ENCODE assay signal across 13 mouse cellular contexts in genomic region chr16:58496791-58497190, GRCm38 (mm10). TPM values are rescaled to one million over a fixed set of nuclear protein-coding genes. Genes with fewer than 3 reads are reported as not detected.
DNase-seq lines count a peak whose midpoint lies in the region; ATAC-seq and TF ChIP-seq lines count a peak whose summit lies in the region.
"Had no signal": no experiment of that assay in that cellular context is flagged by ENCODE, and none has a peak within 500 bp of the region (broad histone marks: within the 10 kb centered on the region; RNA-seq: fewer than 3 reads in every experiment).

No protein-coding gene starts in this region.

- no peak for ATAC-seq in heart, embryonic 12.5 days (ENCODE audit: insufficient number of reproducible peaks, low FRiP score)
- ATAC-seq in liver, embryonic 12.5 days: no peak
- ATAC-seq in erythroid progenitor cell, adult 5-6 weeks (replicated peaks; ENCODE audit: low FRiP score, poor library complexity, severe bottlenecking): no peak
- ATAC-seq: activated CD4-positive, CD25-positive, alpha-beta regulatory T cell, adult 4 months; intestine, embryonic 15.5 days had no signal

- no peaks in the 10 kb centered on the region for H3K9me3 ChIP-seq in heart, embryonic 12.5 days (replicated peaks)
- H3K9me3 ChIP-seq in liver, embryonic 12.5 days (replicated peaks): no peaks in the 10 kb centered on the region
- H3K9me3 ChIP-seq: intestine, embryonic 15.5 days had no signal

- intact Hi-C loops in left cerebral cortex, adult 2 months (cut with DNase I): no loop called here
- intact Hi-C loops in left cerebral cortex, postnatal 10 days (cut with DNase I): no loop called here

- H3K9ac ChIP-seq in heart, embryonic 12.5 days: no peak overlapping the region
- H3K9ac ChIP-seq in liver, embryonic 12.5 days: peak overlapping the region; percentile 60
- H3K9ac ChIP-seq: intestine, embryonic 15.5 days had no signal

- H3K36me3 ChIP-seq in heart, embryonic 12.5 days: peaks cover 16% of the 10 kb centered on the region
- H3K36me3 ChIP-seq in liver, embryonic 12.5 days: peaks cover 50% of the 10 kb centered on the region
- H3K36me3 ChIP-seq: intestine, embryonic 15.5 days had no signal

- DNase-seq in heart, adult 8-10 months (ENCODE audit: low spot score): no peak
- no peak for DNase-seq in left cerebral cortex, adult 2 months (ENCODE audit: extremely low spot score in 1 of 2, low spot score in 2 of 2)
- DNase-seq in left cerebral cortex, postnatal 10 days (ENCODE audit: extremely low spot score in 1 of 2, low spot score in 2 of 2): no peak
- DNase-seq in thymus, postnatal 25 days: no peak
- DNase-seq: cerebellum, adult 18-20 months; embryo, embryonic 11 days had no signal

- no peaks in the 10 kb centered on the region for H3K27me3 ChIP-seq in heart, embryonic 12.5 days (replicated peaks)
- H3K27me3 ChIP-seq in liver, embryonic 12.5 days (replicated peaks): no peaks in the 10 kb centered on the region
- H3K27me3 ChIP-seq: intestine, embryonic 15.5 days had no signal

- H3K27ac ChIP-seq in heart, embryonic 12.5 days (ENCODE audit: poor library complexity, severe bottlenecking): peak overlapping the region; percentile 65; the same call in 1 of the 2 replicates
- peak overlapping the region; percentile 36; the same call in 1 of the 2 replicates for H3K27ac ChIP-seq in left cerebral cortex, adult 2 months
- peak overlapping the region; percentile 75 for H3K27ac ChIP-seq in brown adipose tissue, adult 24 weeks (replicated peaks; ENCODE audit: low read depth, low read length)
- H3K27ac ChIP-seq in liver, embryonic 12.5 days: peak overlapping the region; percentile 97
- H3K27ac ChIP-seq: intestine, embryonic 15.5 days had no signal

- H3K4me3 ChIP-seq in heart, embryonic 12.5 days: no peak overlapping the region
- no peak overlapping the region for H3K4me3 ChIP-seq in left cerebral cortex, adult 2 months
- H3K4me3 ChIP-seq in brown adipose tissue, adult 24 weeks (ENCODE audit: insufficient read depth, low read depth, low read length): no peak overlapping the region
- H3K4me3 ChIP-seq in liver, embryonic 12.5 days: no peak overlapping the region
- H3K4me3 ChIP-seq: intestine, embryonic 15.5 days had no signal

- TF ChIP-seq CTCF in left cerebral cortex, adult 2 months (IDR thresholded peaks at IDR 0.05): no peak

- no peak overlapping the region for H3K4me2 ChIP-seq in heart, embryonic 12.5 days
- H3K4me2 ChIP-seq in liver, embryonic 12.5 days: peak overlapping the region; percentile 51; the same call in 1 of the 2 replicates
- H3K4me2 ChIP-seq: intestine, embryonic 15.5 days; midbrain, embryonic 11.5 days had no signal

- peaks cover 35% of the 10 kb centered on the region for H3K4me1 ChIP-seq in heart, embryonic 12.5 days (replicated peaks)
- H3K4me1 ChIP-seq in brown adipose tissue, adult 24 weeks (ENCODE audit: control insufficient read depth, insufficient read depth, insufficient read length, low read length): peaks cover 7% of the 10 kb centered on the region
- peaks cover 66% of the 10 kb centered on the region for H3K4me1 ChIP-seq in liver, embryonic 12.5 days
- H3K4me1 ChIP-seq: intestine, embryonic 15.5 days had no signal

RNA-seq across cellular contexts. Expression of gene St3gal6, which starts 27.3 kb away (rescaled TPM):
- 15.9 and 18.2 TPM in 2 replicates for polyA plus RNA-seq in heart, embryonic 12.5 days (2016; fragmentation: Nextera tagmentation; extraction: Ambion mirVana)
- total RNA-seq in heart, adult 8-10 months (2022): 10 to 100 TPM; 38.1 to 49.1 (median 44.8) TPM
- 10 to 100 TPM; 21.2 to 22.6 TPM for total RNA-seq in left cerebral cortex, adult 2 months (2021)
- total RNA-seq in left cerebral cortex, postnatal 10 days (2021): 10 to 100 TPM; 20.6 to 22.1 TPM
- polyA plus RNA-seq in brown adipose tissue, adult 24 weeks (2012; ENCODE audit: insufficient read depth, insufficient read length, missing spikeins): 39.7 and 40.3 TPM in 2 replicates
- polyA plus RNA-seq in liver, embryonic 12.5 days (2016; fragmentation: Nextera tagmentation; extraction: Ambion mirVana): 60.1 TPM in 2 replicates
- 106 and 111 TPM in 2 replicates for total RNA-seq in erythroid progenitor cell, adult 5-6 weeks (2015; ENCODE audit: low replicate concordance)
- 119 and 127 TPM in 2 replicates for total RNA-seq in erythroid progenitor cell, adult 5-6 weeks (2017; ENCODE audit: low replicate concordance)

Comparison
In these comparisons a context has a peak if more than half of its experiments do, and no peak if none do; other contexts are left out.
1. H3K27ac ChIP-seq: peak in every context shown above with its lines; median percentile 97 in liver, embryonic 12.5 days; 75 in brown adipose tissue, adult 24 weeks; 65 in heart, embryonic 12.5 days; 36 in left cerebral cortex, adult 2 months.